Mouse (Mus musculus) heart, postnatal 0 days (tissue): ENCODE results near the gene Aoc1.

Experiments
- CTCF ChIP-seq: IDR thresholded peaks from 2 replicates; pipeline ENCODE4 v1.5.1; 2016; ENCODE audit warnings: antibody characterized with exemption, control low read depth, low read depth
- EP300 ChIP-seq: IDR thresholded peaks from 2 replicates; pipeline ENCODE4 v1.6.1; 2016; ENCODE audit warnings: antibody characterized with exemption, low read depth

GRCm38 (mm10) chr6:48903437-48903836 is 30.7 kb downstream of the Aoc1 start:
- no peak for TF ChIP-seq CTCF
- TF ChIP-seq EP300: no peak
